Comparison of ENCODE assay signal across 7 mouse cellular contexts in the genomic region with DNA sequence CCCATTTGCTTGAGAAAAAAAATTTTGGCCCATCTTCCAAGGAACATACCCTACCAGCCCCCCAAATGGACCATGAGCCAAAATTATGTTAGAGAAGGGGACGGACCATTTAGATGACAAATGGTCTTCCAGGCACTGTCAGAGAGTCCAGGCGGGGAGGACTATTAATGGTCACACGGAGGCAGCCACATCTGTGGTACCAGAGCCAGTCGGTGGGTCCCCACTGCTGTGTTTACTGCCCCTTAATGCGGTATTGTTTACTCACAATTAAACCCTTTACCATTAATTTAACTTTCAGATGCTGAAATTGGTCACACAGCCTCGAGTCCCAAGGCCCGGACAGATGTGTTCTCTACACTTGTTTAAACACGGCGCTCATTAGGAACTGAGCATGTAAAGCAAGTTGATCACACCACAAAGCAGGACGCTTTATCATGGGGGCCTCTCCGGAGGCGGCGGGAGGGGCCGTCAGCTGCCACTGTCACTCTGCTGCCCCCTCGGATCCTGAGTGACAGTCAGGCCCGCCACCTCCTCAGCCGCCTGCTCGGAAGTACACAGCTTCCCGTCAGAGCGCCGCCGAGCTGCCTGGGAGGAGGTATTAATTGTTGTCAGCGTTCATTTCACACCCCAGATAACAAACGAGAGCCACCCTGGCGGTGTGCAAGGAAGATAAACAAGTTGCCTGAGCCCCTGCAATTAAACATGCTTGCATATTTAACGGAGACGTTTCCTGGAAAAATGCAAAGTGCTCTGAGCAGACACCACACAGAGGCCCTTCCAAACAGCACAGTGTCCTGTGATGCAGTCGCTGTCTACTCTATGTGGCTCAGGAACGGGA.
DNase-seq lines count a peak whose midpoint lies in the region; ATAC-seq lines count a peak whose summit lies in the region.

No protein-coding gene starts in this region.

- peak; percentile 12 for DNase-seq in thymus, postnatal 14 days
- no peak for DNase-seq in thymus, postnatal 36 days
- peak; percentile 62 for DNase-seq in forebrain, embryonic 14.5 days (ENCODE audit: low spot score)
- peak; percentile 59 for DNase-seq in intestine, embryonic 14.5 days (ENCODE audit: low spot score)
- peak; percentile 77 for DNase-seq in liver, embryonic 13.5 days
- DNase-seq in MN1 (ENCODE audit: low spot score), result no peak

- peaks cover 25% of the 10 kb centered on the region for H3K27me3 ChIP-seq in forebrain, embryonic 14.5 days (replicated peaks; ENCODE audit: control insufficient read depth, insufficient read depth, low read length)
- peaks cover 31% of the 10 kb centered on the region for H3K27me3 ChIP-seq in intestine, embryonic 14.5 days (replicated peaks; ENCODE audit: control insufficient read depth, insufficient read depth, low read length)
- H3K27me3 ChIP-seq in liver, embryonic 13.5 days, result peaks cover 11% of the 10 kb centered on the region; the same call in 1 of the 2 replicates
- peaks cover 12% of the 10 kb centered on the region; the same call in 1 of the 2 replicates for H3K27me3 ChIP-seq in stomach, embryonic 15.5 days (replicated peaks)

- ATAC-seq in forebrain, embryonic 14.5 days, result peak; percentile 85
- no peak for ATAC-seq in intestine, embryonic 14.5 days (replicated peaks; ENCODE audit: low FRiP score, low TSS enrichment, low read depth)
- peak; percentile 95 for ATAC-seq in liver, embryonic 13.5 days (ENCODE audit: low read depth)
- ATAC-seq in stomach, embryonic 15.5 days (ENCODE audit: insufficient read depth, low FRiP score, low read depth), result peak; percentile 63; the same call in 1 of the 2 replicates

- peak overlapping the region; percentile 37; the same call in 1 of the 2 replicates for H3K9ac ChIP-seq in forebrain, embryonic 14.5 days (ENCODE audit: low read length)
- no peak overlapping the region for H3K9ac ChIP-seq in intestine, embryonic 14.5 days (ENCODE audit: low read length)
- peak overlapping the region; percentile 55 for H3K9ac ChIP-seq in liver, embryonic 13.5 days
- no peak overlapping the region for H3K9ac ChIP-seq in stomach, embryonic 15.5 days

- H3K4me1 ChIP-seq in forebrain, embryonic 14.5 days (ENCODE audit: control insufficient read depth, insufficient read depth, low read length), result peaks cover 12% of the 10 kb centered on the region; the same call in 1 of the 2 replicates
- H3K4me1 ChIP-seq in intestine, embryonic 14.5 days (replicated peaks; ENCODE audit: control insufficient read depth, insufficient read depth, low read length), result no peaks in the 10 kb centered on the region
- H3K4me1 ChIP-seq in liver, embryonic 13.5 days (replicated peaks), result peaks cover 33% of the 10 kb centered on the region
- H3K4me1 ChIP-seq in stomach, embryonic 15.5 days, result peaks cover 8% of the 10 kb centered on the region; the same call in 1 of the 2 replicates

- H3K36me3 ChIP-seq in forebrain, embryonic 14.5 days (ENCODE audit: control insufficient read depth, insufficient read depth, low read length), result no peaks in the 10 kb centered on the region
- H3K36me3 ChIP-seq in intestine, embryonic 14.5 days (ENCODE audit: control insufficient read depth, insufficient read depth, low read length), result no peaks in the 10 kb centered on the region
- H3K36me3 ChIP-seq in liver, embryonic 13.5 days, result no peaks in the 10 kb centered on the region
- no peaks in the 10 kb centered on the region for H3K36me3 ChIP-seq in stomach, embryonic 15.5 days

- peak overlapping the region; percentile 42 for H3K4me2 ChIP-seq in forebrain, embryonic 14.5 days (ENCODE audit: low read length)
- H3K4me2 ChIP-seq in intestine, embryonic 14.5 days (ENCODE audit: low read length), result peak overlapping the region; percentile 39
- peak overlapping the region; percentile 61 for H3K4me2 ChIP-seq in liver, embryonic 13.5 days
- peak overlapping the region; percentile 49 for H3K4me2 ChIP-seq in stomach, embryonic 15.5 days

- no peak overlapping the region for H3K4me3 ChIP-seq in forebrain, embryonic 14.5 days (ENCODE audit: low read depth, low read length)
- H3K4me3 ChIP-seq in intestine, embryonic 14.5 days (ENCODE audit: low read depth, low read length), result 0 out of 2 replicates have a peak overlapping the region, but pooled peaks have one; percentile 3
- peak overlapping the region; percentile 30; the same call in 1 of the 2 replicates for H3K4me3 ChIP-seq in liver, embryonic 13.5 days (replicated peaks)
- H3K4me3 ChIP-seq in stomach, embryonic 15.5 days (replicated peaks), result peak overlapping the region; percentile 12; the same call in 1 of the 2 replicates

- H3K27ac ChIP-seq in forebrain, embryonic 14.5 days (ENCODE audit: low read depth, low read length), result no peak overlapping the region
- H3K27ac ChIP-seq in intestine, embryonic 14.5 days (ENCODE audit: low read depth), result no peak overlapping the region
- H3K27ac ChIP-seq in liver, embryonic 13.5 days, result peak overlapping the region; percentile 81
- H3K27ac ChIP-seq in stomach, embryonic 15.5 days, result no peak overlapping the region

- 13% methylated on average over 29 of the region's 29 CpGs for WGBS in forebrain, embryonic 14.5 days
- 11% methylated on average over 29 of the region's 29 CpGs for WGBS in intestine, embryonic 14.5 days
- WGBS in liver, embryonic 13.5 days (ENCODE audit: insufficient replicate concordance), result 11% methylated on average over 29 of the region's 29 CpGs
- WGBS in stomach, embryonic 15.5 days, result 9% methylated on average over 29 of the region's 29 CpGs

- no peaks in the 10 kb centered on the region for H3K9me3 ChIP-seq in forebrain, embryonic 14.5 days (replicated peaks; ENCODE audit: control insufficient read depth, low read length)
- no peaks in the 10 kb centered on the region for H3K9me3 ChIP-seq in intestine, embryonic 14.5 days (ENCODE audit: control insufficient read depth, low read length)
- no peaks in the 10 kb centered on the region for H3K9me3 ChIP-seq in liver, embryonic 13.5 days (replicated peaks)
- no peaks in the 10 kb centered on the region for H3K9me3 ChIP-seq in stomach, embryonic 15.5 days

Comparison
In these comparisons a context has a peak if more than half of its experiments do, and no peak if none do; other contexts are left out.
1. DNase-seq: peak in thymus, postnatal 14 days (single experiment), forebrain, embryonic 14.5 days (single experiment), intestine, embryonic 14.5 days (single experiment) and liver, embryonic 13.5 days (single experiment); none in thymus, postnatal 36 days (0 of 2) and MN1 (single experiment).
2. H3K9ac ChIP-seq: peak in forebrain, embryonic 14.5 days (single experiment) and liver, embryonic 13.5 days (single experiment); none in intestine, embryonic 14.5 days (single experiment) and stomach, embryonic 15.5 days (single experiment).
3. Peak in every context shown above with its lines, with median percentiles within 50 percentile points of each other: H3K4me2 ChIP-seq.